Mouse (Mus musculus) cerebellum, adult 11 months (tissue): Measurements from ENCODE around the gene Uggt2.

Experiments used
- DNase-seq: peaks from one replicate; pipeline ENCODE4 v3.0.0; 2022

The Uggt2 gene

DNA sequence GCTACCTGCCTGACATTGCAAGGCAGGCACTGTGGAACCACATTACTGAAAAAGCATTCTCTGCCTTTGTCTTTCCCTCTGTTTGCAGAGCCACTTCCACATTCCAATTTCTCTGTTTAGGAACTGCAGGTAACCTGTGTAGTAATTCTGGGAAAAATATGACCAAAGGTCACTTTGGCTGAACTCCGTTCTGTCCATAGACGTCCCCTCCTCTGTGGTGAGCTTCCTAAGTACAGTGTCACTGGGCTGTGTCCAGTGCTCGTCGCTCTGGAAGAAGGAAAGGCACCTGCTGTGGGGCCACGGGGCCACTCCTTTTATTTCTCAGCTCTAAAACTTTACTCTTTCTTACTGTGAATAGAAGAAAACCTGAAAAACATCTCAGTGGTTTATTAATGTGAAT, 118.9 kb downstream of the Uggt2 start:
- no peak for DNase-seq

DNA sequence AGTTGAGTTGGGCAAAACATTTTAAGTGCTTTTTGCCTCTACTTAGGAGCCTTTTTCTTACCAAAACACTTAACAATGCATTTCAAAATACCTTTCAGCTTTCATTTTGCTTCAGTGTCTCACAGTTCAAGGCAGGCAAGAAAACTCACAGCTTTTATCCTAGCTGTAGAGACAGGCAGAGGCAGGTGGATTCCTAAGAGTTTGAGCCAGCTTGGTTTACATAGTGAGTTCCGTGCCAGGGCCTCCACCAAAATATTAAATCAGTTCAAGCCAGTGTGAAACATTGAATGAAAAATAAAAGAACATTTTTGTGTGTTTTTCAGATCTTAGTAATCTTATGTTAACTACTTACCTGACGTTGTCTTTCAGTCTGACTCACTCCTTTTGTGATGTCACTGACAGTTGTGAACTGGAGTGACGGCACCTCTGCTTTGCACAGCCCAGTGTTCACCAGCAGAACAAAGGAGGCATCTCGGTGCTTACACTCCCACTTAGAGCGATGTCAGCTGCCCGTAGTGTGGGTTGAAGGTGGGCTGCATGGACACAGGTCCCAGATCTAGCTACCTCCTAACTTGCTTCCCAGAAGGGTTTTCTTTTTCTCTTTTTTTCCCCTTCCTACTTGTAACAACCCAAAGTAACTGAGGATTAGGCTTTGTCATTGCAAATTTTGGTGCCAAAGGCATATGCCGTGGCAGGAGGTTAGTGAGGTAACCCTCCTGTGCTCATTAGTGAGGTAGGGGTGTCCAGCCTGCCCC, 119.5 kb downstream of the Uggt2 start:
- no peak for DNase-seq

DNA sequence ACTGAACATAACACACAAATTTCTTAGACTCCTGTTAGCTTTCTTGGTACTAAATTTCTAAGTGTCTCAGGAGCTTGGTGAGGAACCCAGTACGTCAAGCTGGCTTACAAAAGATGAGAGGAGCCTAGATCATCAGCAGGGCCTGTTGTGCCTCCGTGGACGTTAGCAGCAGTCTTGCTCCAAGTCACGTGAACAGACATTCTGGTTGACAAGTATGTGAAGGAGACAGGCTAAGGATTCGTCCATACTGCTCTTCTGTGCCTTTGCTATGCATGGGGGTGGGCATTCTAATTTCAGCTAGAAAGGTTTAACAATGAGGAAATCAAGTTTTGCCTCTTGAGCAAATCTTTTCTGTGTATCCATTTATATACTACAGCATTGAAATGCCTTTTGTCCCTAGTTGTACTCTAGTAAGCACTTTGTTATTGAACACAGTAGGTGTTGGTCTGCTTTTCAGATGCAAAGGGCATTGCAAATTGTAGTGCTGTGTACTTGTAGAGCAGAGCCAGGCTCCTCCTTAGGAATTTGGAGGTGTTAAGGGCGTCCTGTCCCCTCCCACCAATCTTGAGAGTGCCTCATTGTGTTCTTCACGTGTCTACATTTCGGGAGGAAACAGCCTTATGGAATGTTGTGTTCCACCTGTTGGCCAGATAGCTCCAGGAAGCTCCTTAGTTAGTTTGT, 122.0 kb downstream of the Uggt2 start:
- DNase-seq = no peak

DNA sequence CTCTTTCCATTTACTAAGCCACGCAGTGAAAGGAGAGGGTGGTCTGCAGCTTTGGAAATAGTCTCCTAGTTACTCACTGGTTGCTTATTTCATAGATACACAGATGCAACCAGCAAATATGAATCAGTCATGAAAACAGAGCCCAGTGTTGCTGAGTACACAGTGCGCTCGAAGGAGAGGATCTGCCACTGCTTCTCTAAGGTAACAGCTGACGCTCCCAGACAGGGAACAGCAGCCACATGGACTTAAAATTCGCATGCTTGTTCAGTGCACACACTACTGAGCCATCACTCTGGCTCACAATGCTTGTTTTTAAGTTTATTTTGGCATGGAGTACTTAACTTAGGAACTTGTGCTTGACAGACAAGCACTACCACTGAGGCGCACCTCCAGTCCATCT, 127.0 kb downstream of the Uggt2 start:
- no peak for DNase-seq

DNA sequence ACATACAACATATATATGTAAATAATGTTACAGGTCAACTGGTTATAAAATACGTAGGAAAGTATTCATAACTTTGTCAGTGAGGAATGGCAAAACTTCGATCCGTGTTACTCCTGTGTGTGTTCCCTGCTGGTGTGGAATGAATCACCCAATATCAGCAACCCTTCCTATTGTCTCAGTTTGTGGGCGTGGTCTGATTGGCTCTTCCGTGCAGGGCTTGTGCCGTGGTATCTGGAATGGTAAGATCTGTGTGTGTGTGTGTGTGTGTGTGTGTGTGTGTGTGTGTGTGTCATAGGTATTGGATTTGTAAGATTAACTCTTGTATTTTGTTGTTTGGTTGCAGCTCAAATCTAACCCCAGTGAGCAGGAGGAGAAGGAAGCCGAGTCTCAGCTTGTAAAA, 131.6 kb downstream of the Uggt2 start:
- DNase-seq = no peak

DNA sequence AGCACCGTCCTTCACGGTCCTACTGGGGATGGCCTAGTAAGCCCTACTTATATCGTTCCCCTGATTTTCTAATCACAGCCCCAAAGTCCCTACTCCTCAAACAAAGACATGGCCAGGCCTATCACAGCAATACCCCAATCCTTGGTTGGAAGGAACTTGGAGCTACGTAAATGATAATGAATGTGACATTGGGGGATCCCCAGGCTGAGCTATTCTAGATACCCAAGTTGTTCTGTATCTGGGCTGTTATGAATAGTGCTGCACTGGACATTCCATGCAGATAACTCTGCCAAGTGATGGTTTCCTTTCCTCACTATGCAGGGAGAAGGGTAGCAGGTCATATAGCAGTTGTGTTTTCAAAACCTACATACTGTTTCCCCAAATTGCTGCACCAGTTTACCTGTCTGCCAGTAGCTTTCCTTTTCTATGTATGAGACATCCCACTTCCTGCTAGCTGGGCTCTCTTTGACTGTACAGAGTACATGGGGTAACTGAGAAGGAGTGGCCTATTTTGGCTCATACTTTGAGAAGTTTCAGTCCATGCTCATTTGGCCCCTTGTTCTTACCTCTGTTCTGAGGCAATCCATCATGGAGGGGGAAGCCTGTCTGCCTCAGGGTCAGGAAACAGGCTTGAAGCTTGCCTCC, 133.8 kb downstream of the Uggt2 start:
- DNase-seq = no peak

DNA sequence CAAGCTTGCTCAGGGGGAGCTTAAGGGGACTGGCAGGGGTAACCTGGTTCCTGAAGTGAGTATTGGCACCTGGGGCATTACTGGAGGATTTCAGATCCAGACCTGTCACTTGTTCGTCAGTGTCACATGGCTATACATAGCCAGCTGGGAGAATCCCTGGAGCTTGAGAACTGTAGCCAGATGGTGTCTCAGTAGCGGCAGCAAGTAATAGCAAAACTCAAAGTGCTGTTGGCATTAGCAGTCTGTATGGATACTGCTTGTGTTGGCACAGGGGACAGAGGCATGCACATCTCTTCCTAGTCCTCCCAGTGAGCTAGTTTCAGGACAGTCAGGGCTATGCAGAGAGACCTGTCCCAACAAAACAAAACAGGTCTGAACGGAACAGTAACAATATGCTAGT, 141.2 kb downstream of the Uggt2 start:
- no peak for DNase-seq

DNA sequence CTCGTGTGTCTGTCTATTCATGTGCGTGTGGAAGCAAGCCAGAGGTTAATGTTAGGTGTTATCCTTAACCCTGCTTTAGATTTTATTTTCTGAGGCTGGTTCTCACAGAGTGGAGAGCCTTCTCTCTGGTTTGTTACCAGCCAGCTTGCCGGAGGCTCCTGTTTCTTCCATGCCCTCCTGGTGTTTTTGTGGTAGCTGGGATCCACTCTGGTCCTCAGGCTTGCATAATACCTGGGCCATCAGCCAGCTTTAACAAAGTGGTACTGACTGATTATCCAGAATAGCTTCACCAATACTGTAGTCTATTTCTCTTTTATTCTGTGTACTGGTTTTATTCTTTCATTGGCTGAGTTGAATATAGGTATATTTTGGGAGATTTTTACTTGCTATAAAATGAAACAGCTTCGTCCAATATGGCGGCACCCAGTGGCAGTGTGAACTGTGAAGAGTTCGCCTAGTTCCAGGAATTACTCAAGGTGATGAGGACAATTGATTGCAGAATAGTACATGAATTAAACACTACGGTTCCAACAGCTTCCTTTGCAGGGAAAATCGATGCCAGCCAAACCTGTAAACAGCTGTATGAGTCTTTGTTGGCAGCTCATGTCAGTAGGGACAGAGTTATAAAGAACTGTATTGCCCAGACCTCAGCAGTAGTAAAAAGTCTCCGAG, 147.2 kb downstream of the Uggt2 start:
- DNase-seq = no peak

DNA sequence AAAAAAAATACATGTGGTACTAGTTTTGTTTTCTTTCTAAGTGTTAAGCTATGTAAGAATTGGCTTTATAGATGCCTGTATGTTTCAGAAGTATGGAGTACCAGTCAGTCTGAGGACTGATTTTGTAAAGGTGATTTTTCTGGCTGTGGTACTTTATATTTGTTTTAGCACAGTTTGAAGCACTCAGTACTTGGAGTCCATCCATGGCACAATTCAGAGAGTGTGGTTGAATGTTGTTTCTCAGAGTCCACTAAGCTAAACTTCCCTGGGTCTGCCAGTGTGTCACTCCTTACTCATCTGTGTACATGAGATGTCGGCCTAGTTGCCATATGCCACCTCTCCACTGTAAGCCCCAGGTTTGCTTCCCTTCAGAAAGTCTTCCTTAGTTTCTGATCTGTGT, 150.4 kb downstream of the Uggt2 start:
- no peak for DNase-seq

DNA sequence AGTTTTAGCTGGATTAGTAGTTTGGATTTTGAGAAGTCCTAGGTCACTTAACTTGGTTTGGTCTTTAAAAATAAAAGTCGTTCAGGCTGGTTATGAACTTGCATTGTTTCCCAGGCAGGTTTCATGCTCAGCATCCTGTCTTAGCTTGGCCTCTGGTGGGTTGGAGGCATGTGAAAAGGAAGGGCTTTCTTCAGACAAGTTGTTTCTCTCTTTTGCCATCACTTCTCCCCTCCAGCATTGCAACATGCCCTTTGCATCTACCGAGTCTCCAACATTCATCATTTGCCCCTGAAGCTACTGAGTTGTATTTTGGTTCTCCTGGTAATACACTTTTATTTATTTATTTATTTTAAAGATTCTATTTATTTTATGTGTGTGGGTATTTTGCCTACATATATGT, 154.5 kb downstream of the Uggt2 start:
- DNase-seq = no peak

DNA sequence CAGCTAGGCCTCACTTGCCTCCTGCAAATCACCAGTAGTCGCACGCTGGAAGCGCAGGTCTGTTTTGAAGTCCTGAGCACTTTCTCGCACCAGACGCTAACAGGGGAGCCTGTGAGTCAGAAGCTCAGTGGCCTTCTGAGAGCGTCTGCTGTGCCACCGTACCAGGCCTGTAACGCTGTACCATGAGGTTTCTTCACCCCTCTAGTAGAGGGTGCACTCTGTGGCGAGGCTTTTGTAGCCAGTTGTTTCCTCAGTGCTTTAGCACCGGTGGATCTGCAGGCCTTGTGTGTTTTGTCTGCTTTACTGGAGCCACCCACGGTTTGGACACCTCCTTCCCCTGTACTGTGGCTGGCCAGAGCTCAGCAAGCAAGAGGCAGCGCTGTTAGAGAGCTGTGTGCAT, 157.2 kb downstream of the Uggt2 start:
- no peak for DNase-seq

DNA sequence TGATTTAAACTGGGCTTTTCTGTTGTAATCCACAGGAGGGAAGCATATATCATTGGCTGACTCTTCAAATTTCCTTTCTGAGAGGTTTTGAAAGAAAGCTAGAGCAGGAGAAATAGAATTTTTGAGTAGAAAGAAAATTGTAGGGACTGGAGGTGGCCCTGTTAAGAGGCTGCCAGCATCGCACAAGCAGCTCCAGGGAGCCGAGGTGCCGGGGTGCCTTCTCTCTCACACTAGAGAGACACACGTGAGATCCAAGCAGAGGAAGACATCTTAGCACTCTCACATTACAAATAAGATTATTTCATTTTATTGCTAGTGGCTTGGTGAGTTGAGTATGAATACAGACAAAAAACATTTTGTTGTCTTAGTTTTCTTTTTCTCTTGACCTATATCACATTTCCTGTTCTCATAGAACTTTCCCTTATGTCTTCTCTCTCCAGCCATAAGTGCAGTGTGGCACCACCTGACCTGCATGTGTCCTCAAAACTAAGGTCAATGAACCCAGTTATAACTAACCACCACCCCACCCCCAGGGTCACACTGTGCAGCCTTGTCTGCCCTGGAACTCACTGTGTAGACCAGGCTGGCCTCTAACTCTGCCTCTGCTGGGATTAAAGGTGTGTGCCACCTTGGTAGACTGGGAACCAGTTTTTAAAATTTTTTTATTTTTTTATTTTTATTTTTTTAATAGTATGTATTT, 158.3 kb downstream of the Uggt2 start:
- DNase-seq = no peak

DNA sequence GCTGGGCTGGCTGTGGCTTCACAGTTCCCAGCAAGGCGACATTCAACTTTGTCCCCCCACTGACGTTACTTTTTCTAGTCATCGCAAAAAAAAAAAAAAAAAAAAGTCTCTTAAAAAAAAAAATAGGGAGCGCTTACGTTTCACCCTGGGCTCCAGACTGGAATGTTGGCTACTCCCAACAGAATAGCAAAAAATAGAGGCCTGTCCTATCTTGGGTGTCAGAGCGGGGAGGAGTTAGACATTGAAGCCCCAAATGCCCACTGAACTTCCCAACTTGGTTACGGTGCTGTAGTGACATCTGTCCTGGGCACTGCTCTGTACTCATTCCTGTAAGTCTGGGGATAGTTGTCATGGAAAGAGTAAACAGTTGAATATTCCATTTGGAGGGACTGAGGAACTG, 160.7 kb downstream of the Uggt2 start:
- DNase-seq = no peak

DNA sequence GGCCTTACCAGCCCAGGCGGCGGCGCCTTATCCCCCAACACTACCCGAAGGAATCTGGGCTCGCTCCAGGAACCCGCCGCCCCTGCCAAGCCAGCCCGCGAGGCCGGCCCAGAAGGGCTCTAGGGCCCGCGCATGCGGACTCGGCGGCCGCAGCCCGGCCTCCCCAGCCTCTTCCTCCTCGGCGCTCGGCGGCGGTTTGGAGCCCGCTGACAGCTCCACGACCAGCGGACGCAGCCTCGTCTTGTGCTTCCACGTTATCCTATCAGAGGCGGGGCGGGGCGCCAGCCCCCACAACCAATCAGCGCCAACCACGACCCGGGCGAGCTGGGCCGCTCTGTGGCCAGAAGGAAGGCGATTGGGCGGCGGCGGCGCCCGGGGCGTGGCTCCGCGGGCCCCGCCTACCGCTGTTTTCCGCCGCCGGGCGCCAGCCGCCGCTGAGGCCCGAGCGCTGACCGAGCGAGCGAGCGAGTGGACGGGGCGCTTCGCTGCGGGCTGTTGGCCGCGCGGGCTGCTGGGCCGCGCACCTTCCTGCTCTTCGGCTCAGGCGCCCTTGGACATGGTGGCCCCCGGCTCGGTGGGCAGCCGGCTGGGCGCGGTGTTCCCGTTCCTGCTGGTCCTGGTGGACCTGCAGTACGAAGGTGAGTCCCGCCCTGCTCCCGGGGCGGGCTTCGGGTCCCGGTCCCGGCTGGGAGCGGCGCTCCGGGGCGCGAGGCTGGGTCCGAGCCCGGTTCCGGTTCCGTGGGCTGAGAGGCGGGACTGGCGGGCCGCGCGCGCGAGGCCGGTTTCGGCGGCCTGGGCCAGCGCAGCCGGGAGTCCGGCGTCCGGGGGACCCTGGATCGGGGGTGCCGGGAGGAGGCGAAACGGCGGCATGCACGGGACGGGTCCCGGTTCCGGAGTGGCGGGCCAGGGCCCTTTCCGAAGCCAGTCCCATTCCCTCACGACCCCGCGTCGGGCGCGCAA, 161.4 kb downstream of the Uggt2 start, which contains the start of gene Dnajc3:
Gene Dnajc3, plus strand, starts transcription at position 444 of the 960 bp plus-strand sequence.
- peak; percentile 100 for DNase-seq

DNA sequence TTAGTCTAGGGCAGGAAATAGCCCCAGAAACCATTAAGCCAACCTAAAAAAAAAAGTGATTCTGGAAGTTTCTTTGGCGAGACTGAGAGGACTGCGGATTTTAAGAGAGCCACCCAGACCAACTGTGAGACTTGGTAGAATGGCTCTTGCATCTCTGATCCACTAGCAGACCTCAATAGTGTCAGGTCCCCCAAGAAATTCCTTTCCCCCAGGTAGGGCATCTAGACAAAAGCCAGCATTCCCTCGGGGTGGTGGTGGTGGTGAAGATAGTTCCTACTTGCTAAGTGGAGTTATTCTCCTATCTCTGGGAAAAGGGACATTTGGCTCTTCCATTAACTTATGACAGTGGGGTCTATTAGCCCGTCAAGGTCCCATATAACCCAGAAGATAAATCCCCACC, 162.3 kb downstream of the Uggt2 start:
- no peak for DNase-seq

DNA sequence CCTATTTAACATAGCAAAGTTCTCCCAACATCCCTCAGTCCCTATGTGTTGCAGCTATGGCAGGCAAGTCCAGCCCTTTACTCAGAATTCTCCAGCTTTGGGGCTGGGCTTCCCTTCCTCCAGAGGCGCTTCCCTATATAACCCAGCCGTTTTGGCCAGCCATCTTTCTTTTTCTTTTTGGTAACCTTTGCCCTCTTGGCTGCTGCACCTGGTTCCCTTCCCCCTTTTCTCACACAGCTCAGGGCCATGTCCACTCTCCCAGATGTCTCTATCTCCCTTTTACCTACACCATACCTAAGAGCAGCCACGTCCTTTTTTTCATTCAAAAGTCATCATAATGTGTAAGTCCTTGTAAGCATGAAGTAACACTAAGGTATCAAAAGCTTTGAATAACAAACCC, 163.0 kb downstream of the Uggt2 start:
- DNase-seq = no peak
